Mouse (Mus musculus): ENCODE data around the gene Grsf1.

Grsf1 gene

DNA sequence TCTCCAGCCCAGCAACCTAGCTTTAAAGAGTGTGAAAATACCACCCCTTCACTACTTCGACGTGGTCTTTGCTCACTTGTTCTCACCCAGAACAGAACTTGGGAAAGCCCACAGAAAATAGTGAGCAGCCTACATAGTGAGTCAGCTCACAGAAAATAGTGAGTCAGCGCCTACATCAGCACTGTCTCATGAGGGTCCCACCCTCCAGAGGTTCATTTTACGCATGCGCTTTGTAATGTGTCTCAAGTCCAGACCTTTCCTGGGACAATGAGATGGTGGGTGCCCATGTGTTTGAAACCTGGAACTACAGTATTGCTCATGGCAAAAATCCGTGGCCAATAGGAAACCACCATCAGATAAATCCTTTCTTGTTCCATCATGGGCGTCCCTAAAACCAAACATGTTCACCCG, 12.0 kb upstream of the Grsf1 start:
- no peak for DNase-seq

DNA sequence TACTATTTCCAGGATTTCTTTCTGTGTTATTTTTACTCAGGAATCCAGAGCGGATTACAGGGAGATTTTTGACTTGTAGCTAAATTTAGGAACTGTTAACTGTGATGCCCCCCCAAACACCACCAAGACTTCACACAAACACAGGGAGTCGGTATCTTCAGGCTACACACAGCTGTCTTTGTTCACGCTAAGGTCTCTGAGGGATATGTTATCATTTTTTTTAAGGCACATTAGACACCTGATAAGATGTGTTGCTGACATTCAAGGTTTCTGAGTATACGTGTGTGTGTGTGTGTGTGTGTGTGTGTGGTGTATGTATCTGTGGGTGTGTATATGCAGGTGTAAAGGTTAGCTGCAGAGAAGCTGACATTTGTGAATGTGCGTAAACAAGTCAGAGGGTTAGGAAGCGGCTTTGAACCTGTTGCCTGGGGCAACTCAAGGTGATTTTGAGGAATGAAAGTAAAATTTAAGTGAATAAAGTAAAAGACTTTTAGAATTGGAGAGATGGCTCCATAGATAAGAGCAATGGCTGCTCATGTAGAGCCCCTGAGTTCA, 9.9 kb upstream of the Grsf1 start:
- DNase-seq, result no peak

DNA sequence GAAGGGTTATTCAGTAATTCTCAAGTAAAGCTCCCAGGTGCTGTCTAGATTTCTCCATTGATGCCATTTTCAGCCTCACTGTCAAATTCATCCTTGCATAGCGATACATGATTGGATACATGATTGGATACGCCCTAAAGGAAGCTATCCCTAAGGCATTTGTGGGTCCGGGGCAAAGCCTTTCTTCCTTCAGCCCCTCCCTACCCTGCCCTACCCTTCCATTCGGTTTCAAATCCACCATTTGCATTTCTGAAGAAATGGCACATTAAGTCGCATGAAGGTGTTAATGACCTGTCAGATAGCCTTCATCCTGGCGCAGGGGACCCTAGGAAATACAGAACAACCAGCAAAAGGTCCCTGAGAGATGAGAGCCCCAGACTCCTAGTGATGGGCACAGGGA, 9.3 kb upstream of the Grsf1 start:
- no peak for DNase-seq

DNA sequence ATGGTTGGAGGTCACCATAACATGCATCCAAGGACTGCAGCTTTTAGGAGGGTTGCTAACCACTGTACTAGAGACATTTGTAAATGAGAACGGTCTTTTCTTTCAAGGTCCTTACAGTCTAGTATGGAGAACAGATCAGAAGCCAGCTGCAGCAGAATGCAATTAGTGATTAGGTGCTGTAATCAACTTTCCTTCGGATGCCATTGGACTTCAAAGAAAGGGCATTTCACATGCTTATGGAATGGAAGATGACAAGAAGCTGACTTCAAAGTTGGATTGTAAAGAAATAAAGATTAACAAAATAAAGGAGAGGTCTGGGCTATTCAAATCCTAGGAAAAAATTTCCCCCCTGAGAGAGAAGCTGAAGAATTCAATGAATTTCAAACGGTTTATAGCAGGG, 8.3 kb upstream of the Grsf1 start:
- no peak for DNase-seq

DNA sequence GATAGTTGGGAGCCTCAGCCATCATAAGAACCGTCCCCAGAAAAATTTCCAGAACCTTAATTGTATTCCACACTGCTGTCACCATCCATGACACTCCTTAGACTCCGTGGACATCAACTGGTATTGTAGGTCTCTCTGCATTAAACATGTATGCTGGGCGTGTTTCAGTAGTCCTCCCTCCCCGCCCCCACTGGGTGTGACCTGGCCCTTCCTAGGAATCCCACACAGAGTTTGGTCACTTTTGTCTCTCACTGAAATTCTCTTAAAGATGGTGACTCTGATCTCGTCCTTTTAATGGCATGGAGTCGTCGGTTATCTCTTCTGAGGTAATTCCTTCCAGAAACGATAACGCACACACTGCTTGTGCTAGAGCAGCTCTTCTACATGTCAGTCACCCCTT, 7.7 kb upstream of the Grsf1 start:
- DNase-seq, result no peak

DNA sequence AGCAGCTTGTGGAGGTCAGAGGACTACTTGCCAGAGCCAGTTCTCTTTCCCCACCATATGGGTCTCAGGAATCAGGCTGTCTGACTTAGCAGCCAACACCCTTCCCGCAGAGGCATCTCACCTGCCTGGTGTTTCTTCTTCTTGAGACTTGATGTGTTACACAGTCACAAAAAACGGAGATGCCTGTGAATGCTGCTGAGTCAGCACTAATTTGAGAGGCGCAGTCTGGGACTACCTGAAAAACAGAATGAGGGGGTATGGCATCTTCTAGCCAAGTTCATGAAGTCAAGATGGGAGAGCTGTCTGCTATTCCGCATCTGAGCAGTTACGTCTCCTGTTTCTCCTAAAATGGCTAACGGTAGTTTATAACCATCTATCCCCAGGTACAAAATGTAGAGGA, 4.6 kb upstream of the Grsf1 start:
- no peak for DNase-seq

DNA sequence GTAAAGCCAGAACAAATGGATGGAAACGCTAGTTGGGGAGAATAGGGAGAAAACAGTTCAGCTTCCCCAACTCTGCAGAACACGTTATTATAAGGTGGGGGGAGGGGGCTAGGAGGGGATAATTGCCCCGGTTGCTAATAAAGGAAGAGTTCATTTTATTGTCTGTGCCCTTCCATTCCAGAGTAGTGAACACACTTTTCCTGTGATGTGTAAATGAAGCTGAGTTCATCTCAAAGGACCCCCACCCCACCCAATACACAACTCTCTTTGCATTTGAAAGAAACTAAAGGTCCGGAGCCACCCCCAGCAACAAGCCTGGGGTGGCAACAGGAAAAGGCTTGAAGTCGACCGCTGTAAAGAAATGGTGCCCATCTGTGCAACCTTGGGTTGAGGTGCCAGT, 3.4 kb upstream of the Grsf1 start:
- no peak for DNase-seq

DNA sequence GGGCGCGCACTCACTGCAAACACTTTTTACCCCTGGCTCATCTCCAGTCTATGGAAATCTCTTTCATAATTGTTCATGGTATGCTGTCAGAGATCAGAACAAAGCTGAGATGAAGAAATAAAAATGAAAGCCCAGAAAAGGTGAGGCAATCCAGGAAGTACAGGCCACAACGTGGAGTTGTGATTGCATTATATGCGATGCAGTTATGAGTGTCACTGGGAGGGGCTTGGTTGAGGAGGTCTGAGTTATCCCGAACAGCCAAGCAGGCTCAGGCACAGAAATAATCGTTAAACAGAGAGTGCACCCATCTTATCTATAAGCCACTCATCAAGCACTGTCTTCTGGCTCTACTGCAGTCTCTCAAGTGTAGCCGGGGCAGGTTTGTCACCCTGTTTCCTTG, 3.0 kb upstream of the Grsf1 start:
- DNase-seq, result no peak

DNA sequence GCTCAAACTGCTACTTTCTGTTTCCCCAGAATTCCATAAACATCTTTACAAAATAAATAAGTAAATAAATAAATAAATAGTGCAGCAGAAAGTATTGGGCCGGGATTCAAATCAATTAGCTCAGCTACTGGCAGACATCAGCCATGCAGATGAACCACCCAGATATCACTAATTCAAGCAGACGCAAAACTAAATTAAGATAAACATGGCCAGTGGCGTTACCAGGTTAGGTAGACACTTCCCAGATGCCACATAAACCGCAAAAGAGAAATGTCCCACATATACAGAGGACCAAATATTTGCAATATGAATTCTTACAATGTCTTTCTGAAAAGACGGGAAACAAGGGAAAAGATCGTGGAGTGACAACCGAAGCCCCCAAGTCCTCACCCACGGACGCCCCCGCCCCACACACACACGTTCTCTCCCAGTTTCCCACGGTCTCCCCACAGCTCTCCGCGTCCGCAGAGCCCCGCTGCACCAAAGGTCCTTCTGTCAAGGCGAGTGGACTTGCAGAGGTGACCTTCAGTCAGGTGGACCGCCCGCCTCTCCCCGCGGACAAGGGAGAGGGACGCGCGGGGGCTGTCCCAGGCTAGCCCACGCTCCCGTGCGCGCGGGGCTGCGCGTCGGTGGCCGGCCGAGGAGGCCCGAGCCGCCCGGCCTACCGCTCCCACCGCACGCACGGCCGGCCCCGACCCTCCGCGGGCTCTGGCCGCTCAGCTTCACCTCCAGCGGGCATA, 1.1 kb downstream of the Grsf1 start:
- peak in 1 of 2 experiments; percentile 46 for DNase-seq

DNA sequence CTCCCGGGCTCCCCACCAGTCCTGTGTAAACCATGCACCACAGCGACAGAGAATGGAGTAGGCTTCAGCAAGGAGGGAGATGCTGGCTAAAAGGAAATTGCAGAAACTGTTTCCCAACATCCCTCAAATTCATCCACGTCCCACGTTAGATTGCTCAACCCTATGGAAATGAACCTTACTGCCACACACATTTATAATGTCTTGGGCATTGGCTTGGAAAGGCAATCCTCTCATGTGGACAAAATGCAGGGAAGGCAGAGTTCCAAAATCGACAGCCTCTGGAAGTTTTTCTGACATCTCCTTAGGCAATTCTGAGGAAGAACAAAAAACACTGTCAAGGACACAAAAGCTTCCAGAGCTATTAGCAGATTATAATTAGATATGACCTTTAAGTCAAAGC, 12.1 kb downstream of the Grsf1 start:
- DNase-seq, result no peak

DNA sequence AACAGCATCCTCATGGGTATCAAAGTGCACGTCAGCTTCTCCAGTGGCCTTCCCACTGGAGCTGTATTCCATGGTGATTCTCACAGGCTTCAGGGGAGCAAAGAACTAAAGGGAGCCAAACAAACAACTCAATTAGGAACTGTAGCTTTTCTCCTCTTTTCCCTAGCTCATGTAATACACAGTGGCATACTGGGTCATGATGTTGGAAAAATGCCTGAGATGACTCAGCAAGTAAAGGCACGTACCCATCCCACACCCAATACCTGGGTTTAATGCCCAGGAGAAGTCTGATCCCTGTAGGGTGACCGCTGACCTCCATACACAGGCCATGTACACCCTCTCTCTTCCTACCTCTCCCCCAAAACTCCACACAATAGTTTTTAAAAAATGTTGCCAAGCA, 12.8 kb downstream of the Grsf1 start:
- DNase-seq, result no peak

DNA sequence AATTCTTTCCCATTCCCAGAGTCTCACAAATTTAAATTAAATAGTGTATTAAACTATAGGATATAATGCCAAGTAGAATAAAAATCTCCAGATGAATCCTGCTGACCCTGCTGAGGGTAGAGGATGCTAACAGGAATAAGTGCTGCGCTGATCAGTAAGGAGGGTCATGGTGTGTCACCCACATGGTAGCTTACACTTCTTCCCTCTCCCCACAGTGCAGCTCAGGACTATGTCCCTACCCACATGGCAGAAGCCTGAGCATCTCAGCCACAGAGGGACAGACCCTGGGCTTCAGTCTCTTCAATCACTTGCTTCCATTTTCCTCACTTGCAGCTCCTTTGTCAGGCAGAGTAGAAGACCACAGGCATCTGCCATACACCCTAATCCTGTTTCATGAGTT, 18.1 kb downstream of the Grsf1 start:
- no peak for DNase-seq

DNA sequence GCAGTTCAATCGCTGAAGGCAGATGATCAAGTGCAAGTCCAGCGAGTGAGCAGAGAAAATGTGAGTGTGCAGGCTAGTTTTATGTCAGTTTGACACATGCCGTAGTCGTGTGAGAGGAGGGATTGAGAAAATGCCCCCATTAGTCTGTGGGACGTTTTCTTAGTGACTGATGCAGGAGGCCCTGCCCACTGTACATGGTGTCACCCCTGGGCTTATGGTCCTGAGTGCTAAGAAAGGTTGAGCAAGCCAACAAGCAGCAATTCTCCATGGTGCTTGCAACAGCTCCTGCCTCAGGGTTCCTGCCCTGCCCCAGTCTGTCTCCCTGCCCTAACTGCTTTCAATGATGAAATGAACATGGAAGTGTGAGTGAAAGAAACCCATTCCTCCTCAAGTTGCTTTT, 23.4 kb downstream of the Grsf1 start:
- no peak for DNase-seq

DNA sequence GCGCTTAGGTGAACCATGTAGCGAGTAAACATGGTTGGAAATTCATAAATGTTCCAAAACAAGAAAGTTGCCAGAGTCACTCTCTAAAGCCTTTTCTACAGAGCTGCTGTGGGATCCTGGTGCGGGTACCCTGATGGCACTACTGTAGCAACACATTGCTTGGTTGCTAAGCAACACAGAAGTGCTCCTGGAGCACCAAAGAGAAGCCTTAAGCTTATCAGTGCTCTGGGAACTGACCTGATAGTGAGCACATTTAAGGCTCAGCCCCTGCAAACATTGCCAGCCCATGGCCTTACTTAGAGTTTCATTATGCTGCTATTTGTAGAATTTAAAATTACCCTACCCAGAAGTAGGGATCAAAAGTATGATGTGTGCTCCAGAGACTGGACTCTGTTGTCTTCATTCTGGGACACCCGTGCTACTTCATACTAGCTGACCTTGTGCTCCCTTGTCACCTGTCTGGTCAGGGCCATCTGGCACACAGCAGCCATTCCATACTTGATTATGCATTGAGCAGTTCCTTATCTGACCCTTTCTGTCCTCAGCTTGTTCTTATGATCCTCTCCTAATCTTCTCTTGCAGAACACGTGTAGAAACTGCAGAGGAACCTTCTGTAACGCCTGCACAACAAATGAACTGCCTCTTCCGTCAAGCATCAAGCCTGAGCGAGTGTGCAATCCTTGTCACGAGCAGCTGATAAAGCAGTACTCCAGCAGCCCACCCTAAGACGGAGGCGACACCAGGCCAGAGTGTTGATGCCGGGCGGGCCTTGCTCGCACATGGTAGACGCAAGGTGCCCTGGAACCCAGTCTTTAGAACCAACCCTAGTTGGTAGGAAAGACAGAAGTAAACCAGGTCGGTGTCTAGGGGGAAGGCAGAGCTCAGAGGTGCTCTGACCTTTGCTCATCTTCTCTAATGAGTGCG, 26.5 kb downstream of the Grsf1 start:
- DNase-seq, result no peak

DNA sequence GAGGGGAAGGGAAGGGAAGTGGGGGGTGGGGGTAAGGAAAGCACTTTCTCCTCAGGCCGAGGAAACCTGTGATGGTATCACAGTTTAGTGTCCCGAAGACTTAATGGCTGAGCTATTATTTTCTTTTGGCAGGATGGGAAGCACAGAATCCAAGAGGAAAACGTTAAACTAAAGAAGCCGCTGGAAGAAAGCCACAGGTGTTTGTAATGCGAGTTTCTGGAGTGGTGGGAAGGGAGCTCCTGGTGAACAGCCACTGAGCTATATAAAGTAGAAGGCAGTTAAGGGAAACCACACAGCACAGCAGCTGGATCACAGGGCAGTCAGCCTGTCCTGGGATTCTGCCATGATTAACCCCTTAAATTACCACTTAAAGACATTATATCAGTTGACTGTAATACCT, 30.6 kb downstream of the Grsf1 start:
- DNase-seq, result no peak

DNA sequence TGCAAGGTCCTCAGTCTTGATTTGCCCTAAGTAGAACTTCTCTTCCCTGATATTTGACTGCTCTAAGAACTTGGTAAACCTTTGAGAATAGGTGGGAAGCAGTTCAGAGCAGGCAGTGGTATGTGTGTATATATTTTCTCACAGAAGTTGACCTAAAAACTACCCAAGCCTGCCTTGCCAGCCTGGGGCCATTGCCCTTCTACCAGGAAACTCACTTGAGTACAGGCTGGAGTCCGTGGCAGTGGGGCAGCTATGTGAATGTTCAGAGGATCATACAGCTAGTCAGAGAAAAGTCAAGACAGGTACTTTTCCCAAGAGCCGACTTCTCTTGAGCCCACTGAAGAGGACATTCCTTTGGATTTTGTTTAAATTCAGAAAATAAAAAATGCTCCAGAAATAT, 31.1 kb downstream of the Grsf1 start:
- DNase-seq, result no peak

DNA sequence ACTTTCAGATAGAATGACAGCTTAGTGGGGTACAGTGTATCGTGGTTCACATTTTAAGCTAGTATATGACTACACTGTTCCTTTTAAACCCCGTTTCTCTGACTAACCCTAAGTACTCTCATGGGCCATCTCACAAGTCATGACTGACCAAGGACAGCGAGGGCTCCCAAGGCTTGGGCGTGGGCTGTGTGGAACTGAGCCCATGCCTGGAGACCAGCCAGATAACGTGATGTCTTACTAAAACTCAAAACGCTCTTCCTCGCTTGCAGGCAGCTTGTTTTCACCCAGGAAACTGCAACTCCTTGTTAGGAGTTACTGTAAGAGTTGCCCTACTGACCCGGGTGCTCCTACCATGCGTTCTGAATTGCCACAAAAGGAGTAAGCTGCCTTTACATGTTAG, 32.5 kb downstream of the Grsf1 start:
- no peak for DNase-seq

DNA sequence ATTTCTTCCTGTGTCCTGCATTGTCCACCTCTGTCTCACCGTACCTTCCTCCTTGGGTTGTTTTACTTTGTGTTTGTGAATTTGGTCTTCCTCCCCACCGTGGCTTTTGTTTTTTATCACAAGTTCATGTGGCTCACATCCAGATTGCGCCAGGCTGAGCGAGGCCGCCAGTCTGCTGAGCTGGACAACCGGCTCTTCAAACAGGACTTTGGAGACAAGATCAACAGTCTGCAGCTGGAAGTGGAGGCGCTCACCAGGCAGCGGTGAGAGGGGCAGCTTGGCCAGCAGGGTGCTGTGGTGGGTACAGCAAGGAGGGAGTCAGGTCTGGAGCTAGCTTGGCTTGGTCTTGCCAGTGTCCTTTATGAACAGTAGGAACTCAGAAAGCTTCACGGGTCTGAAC, 33.2 kb downstream of the Grsf1 start:
- no peak for DNase-seq

DNA sequence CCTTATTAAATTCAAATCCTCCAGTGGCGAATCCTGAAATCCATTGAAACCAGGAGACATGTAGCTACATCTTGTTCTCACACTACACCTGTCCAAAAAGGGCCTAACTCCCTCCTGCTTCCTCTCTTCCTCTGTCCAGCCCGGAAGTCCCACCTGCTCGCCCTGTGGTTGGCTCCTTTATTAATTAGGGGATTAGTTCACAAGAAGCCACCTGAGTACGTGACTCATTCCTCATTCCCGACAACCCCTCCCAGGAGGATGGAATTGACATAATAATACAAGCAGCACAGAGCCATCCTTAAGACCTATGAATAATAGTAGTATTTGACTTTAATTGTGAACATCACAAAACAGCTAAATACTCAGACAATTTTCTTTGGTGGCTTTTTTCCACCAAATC, 41.9 kb downstream of the Grsf1 start:
- DNase-seq, result no peak

DNA sequence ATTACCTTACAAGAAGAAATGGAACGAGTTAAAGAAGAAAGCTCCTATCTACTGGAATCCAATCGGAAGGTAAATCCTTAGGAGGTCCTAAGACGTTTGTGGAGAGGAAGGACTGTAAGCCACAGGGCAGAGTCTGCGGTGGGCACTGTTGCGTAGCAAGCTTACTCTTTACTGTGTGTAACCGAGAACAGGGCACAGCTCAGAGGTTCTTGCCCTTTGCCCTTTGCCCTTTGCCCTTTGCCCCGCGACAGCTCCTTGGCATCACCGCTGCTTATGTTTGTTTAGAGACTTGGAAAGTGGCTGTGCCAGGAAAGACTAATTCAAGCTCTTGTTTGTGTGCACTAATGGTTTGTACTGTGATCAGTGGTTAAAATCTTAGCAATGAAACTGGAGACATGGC, 43.5 kb downstream of the Grsf1 start:
- no peak for DNase-seq

DNA sequence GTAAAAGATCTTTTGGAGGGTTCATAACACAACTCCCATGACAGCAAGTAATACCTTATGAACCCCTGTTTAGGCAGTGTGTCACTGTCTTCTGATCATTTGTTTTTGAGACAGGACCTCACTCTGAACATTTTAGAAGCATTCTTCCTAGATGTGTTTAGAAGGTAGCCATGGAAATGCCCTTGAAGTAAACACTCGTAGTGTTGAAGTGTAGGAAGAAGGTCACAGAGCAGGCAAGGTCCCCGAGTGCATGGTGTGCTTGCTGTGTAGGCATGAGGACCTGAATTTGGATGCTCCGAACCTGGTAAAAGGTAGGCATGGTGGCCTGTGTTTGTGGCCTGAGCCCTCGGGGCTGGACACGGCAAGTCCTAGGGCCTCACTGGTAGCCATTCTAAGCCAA, 44.4 kb downstream of the Grsf1 start:
- no peak for DNase-seq

DNA sequence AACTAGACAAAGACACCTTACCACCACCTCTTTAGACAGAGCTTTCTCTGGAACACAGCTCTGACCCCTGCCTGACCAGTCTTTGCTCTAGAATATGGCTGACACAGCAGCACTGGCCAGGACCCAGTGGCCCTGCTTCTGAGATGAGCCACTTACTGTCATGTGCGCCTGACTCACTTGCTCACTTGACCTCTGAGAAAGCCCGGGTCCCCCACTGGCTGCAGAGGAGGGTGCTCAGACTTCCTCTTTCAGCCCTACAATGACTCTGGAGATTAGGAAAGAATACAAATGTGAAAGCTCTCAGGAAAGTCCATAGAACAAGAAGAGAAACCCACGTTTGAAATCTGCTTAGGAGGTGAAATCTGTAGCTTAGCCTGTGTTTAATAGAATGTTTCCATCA, 45.1 kb downstream of the Grsf1 start:
- no peak for DNase-seq

DNA sequence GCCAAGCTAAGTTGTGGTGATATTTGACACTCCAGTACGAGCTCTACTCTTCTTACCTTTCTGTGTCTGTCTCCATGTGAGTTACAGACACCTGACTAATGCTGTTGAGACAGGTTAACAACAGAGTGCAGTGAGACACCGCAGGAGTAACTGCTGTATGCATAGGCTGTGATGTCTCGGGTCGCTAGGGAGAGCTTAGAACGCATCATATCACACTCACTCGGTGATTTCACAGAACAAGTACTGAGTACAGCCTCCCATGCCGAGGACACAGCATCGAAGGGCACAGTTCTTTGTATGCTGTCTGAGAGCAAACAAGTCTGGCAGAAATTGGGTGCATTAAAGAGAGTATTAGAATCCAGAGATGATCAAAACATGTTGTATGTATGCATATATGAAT, 46.0 kb downstream of the Grsf1 start:
- DNase-seq, result no peak

DNA sequence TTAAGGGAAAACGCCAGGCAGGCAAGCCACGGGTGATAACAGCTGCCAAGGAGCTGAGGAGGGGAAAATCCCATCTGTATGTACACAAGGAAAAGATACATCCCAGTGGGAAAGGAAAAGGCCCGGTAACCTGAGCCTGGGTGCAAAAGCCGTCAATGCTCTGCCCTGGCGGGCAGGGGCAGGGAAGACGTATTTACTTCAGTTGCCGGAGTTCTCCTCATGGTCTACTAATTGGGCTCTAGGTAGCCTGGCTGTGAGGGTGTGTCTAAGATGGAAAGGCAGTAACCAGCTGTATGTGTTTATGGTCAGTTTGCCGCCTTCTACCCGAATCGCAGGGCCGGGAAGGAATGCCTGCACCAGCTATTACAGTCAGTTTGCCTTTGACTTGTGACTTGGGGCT, 46.8 kb downstream of the Grsf1 start:
- no peak for DNase-seq
